Mouse (Mus musculus) adipocyte (in vitro differentiated cells): ENCODE results near the gene Bank1.

Experiments used
- DNase-seq: peaks from one replicate; pipeline ENCODE4 v3.0.0-alpha.2; 2016; ENCODE audit warnings: low spot score

Bank1 gene

GRCm38 (mm10) chr3:136007081-136007828 lies 318.6 kb downstream of the Bank1 start:
- no peak for DNase-seq
